19 mouse cellular contexts compared by ENCODE assay signal in genomic region chr15:60187002-60187715, GRCm38 (mm10).
DNase-seq lines count a peak whose midpoint lies in the region; ATAC-seq and TF ChIP-seq lines count a peak whose summit lies in the region.
"Had no signal": no experiment of that assay in that cellular context is flagged by ENCODE, and none has a peak within 500 bp of the region (broad histone marks: within the 10 kb centered on the region; RNA-seq: fewer than 3 reads in every experiment).

No protein-coding gene starts in this region.

- 38% methylated on average over 5 of the region's 5 CpGs for WGBS in lung, postnatal 0 days
- 54% methylated on average over 5 of the region's 5 CpGs for WGBS in stomach, embryonic 16.5 days
- 65% methylated on average over 5 of the region's 5 CpGs for WGBS in midbrain, embryonic 11.5 days
- 61% methylated on average over 5 of the region's 5 CpGs for WGBS in hindbrain, embryonic 11.5 days

- no peaks in the 10 kb centered on the region for H3K36me3 ChIP-seq in lung, postnatal 0 days (ENCODE audit: insufficient read depth, low read length)
- no peaks in the 10 kb centered on the region for H3K36me3 ChIP-seq in stomach, embryonic 16.5 days (ENCODE audit: control insufficient read depth, insufficient read depth, low read length)
- no peaks in the 10 kb centered on the region for H3K36me3 ChIP-seq in midbrain, embryonic 11.5 days (ENCODE audit: control insufficient read depth, insufficient read depth, low read length)
- H3K36me3 ChIP-seq in hindbrain, embryonic 11.5 days (ENCODE audit: control insufficient read depth, insufficient read depth, low read length) = no peaks in the 10 kb centered on the region
- H3K36me3 ChIP-seq: hindbrain, embryonic 15.5 days; limb, embryonic 12.5 days; liver, embryonic 13.5 days had no signal

- no peak for TF ChIP-seq CTCF in lung, postnatal 0 days (IDR thresholded peaks at IDR 0.05)

- no peak overlapping the region for H3K4me3 ChIP-seq in lung, postnatal 0 days (ENCODE audit: low read depth, low read length)
- no peak overlapping the region for H3K4me3 ChIP-seq in stomach, embryonic 16.5 days (replicated peaks; ENCODE audit: low read length)
- H3K4me3 ChIP-seq in midbrain, embryonic 11.5 days (ENCODE audit: low read depth, low read length) = no peak overlapping the region
- no peak overlapping the region for H3K4me3 ChIP-seq in hindbrain, embryonic 11.5 days (ENCODE audit: low read depth, low read length)
- H3K4me3 ChIP-seq: hindbrain, embryonic 15.5 days; limb, embryonic 12.5 days; liver, embryonic 13.5 days had no signal

- H3K9ac ChIP-seq in lung, postnatal 0 days (replicated peaks; ENCODE audit: low read depth) = no peak overlapping the region
- no peak overlapping the region for H3K9ac ChIP-seq in stomach, embryonic 16.5 days (ENCODE audit: low read length)
- H3K9ac ChIP-seq in midbrain, embryonic 11.5 days (ENCODE audit: low read length) = no peak overlapping the region
- H3K9ac ChIP-seq in hindbrain, embryonic 11.5 days (ENCODE audit: low read depth, low read length) = no peak overlapping the region
- H3K9ac ChIP-seq: hindbrain, embryonic 15.5 days; limb, embryonic 12.5 days; liver, embryonic 13.5 days had no signal

- ATAC-seq in lung, postnatal 0 days = peak; percentile 32; the same call in 1 of the 2 replicates
- no peak for ATAC-seq in stomach, embryonic 16.5 days (ENCODE audit: insufficient read depth, low FRiP score)
- ATAC-seq in midbrain, embryonic 11.5 days (ENCODE audit: low FRiP score) = no peak
- no peak for ATAC-seq in hindbrain, embryonic 11.5 days (ENCODE audit: low FRiP score)
- ATAC-seq: midbrain, embryonic 16.5 days; Patski had no signal

- no peak for TF ChIP-seq EP300 in lung, postnatal 0 days (IDR thresholded peaks at IDR 0.05)

- peak; percentile 1 to 12 for DNase-seq in kidney, postnatal 4 days
- no peak for DNase-seq in kidney, adult 9 months
- peak; percentile 9 for DNase-seq in thymus, postnatal 4 days
- DNase-seq in thymus, postnatal 0 days (ENCODE audit: low spot score) = no peak
- peak; percentile 13 for DNase-seq in lung, postnatal 0 days (ENCODE audit: low spot score)
- DNase-seq in midbrain, embryonic 11.5 days (ENCODE audit: low spot score, missing footprints) = no peak
- no peak for DNase-seq in hindbrain, embryonic 11.5 days (ENCODE audit: low spot score)
- DNase-seq: adrenal gland, postnatal 36 days; cerebellum, adult 8-10 months; gastrocnemius, postnatal 14 days; heart, postnatal 10 days; kidney, adult 11 months; kidney, postnatal 10 days; liver, embryonic 13.5 days had no signal

- H3K4me1 ChIP-seq in lung, postnatal 0 days (ENCODE audit: insufficient read depth, low read depth, low read length) = no peaks in the 10 kb centered on the region
- 0 out of 2 replicates have a peak, but pooled peaks cover 6% of the 10 kb centered on the region for H3K4me1 ChIP-seq in stomach, embryonic 16.5 days (ENCODE audit: control insufficient read depth, insufficient read depth, low read length)
- H3K4me1 ChIP-seq in midbrain, embryonic 11.5 days (ENCODE audit: control insufficient read depth, insufficient read depth, low read length) = no peaks in the 10 kb centered on the region
- no peaks in the 10 kb centered on the region for H3K4me1 ChIP-seq in hindbrain, embryonic 11.5 days (replicated peaks; ENCODE audit: control insufficient read depth, insufficient read depth, low read length)
- H3K4me1 ChIP-seq: hindbrain, embryonic 15.5 days; liver, embryonic 13.5 days had no signal

- H3K27ac ChIP-seq in lung, postnatal 0 days (ENCODE audit: low read length) = no peak overlapping the region
- peak overlapping the region; percentile 37; the same call in 1 of the 2 replicates for H3K27ac ChIP-seq in stomach, embryonic 16.5 days (ENCODE audit: low read length)
- no peak overlapping the region for H3K27ac ChIP-seq in midbrain, embryonic 11.5 days (ENCODE audit: low read depth, low read length)
- H3K27ac ChIP-seq in hindbrain, embryonic 11.5 days (ENCODE audit: low read depth, low read length) = no peak overlapping the region
- H3K27ac ChIP-seq: hindbrain, embryonic 15.5 days; limb, embryonic 12.5 days; liver, embryonic 13.5 days had no signal

- no peak overlapping the region for H3K4me2 ChIP-seq in lung, postnatal 0 days (replicated peaks; ENCODE audit: low read depth, low read length)
- 0 out of 2 replicates have a peak overlapping the region, but pooled peaks have one; percentile 9 for H3K4me2 ChIP-seq in stomach, embryonic 16.5 days (ENCODE audit: low read depth, low read length)
- no peak overlapping the region for H3K4me2 ChIP-seq in midbrain, embryonic 11.5 days
- no peak overlapping the region for H3K4me2 ChIP-seq in hindbrain, embryonic 11.5 days (replicated peaks; ENCODE audit: low read depth, low read length)
- H3K4me2 ChIP-seq: hindbrain, embryonic 15.5 days; limb, embryonic 12.5 days; liver, embryonic 13.5 days had no signal

- no peaks in the 10 kb centered on the region for H3K9me3 ChIP-seq in lung, postnatal 0 days (ENCODE audit: low read length)
- H3K9me3 ChIP-seq in stomach, embryonic 16.5 days (replicated peaks; ENCODE audit: control insufficient read depth, low read length) = no peaks in the 10 kb centered on the region
- H3K9me3 ChIP-seq in midbrain, embryonic 11.5 days (ENCODE audit: control insufficient read depth, low read length) = no peaks in the 10 kb centered on the region
- no peaks in the 10 kb centered on the region for H3K9me3 ChIP-seq in hindbrain, embryonic 11.5 days (ENCODE audit: control insufficient read depth, low read length)
- H3K9me3 ChIP-seq: hindbrain, embryonic 15.5 days; limb, embryonic 12.5 days; liver, embryonic 13.5 days had no signal

- H3K27me3 ChIP-seq in lung, postnatal 0 days (replicated peaks; ENCODE audit: insufficient read depth, low read length) = no peaks in the 10 kb centered on the region
- no peaks in the 10 kb centered on the region for H3K27me3 ChIP-seq in stomach, embryonic 16.5 days (ENCODE audit: control insufficient read depth, insufficient read depth, low read length)
- no peaks in the 10 kb centered on the region for H3K27me3 ChIP-seq in midbrain, embryonic 11.5 days (ENCODE audit: control insufficient read depth, insufficient read depth, low read length)
- no peaks in the 10 kb centered on the region for H3K27me3 ChIP-seq in hindbrain, embryonic 11.5 days (ENCODE audit: control insufficient read depth, insufficient read depth, low read length)
- H3K27me3 ChIP-seq: hindbrain, embryonic 15.5 days; limb, embryonic 12.5 days; liver, embryonic 13.5 days had no signal

Comparison
In these comparisons a context has a peak if more than half of its experiments do, and no peak if none do; other contexts are left out.
1. DNase-seq: peak in kidney, postnatal 4 days (2 of 2), thymus, postnatal 4 days (single experiment) and lung, postnatal 0 days (single experiment); none in kidney, adult 9 months (single experiment), thymus, postnatal 0 days (single experiment), midbrain, embryonic 11.5 days (single experiment) and hindbrain, embryonic 11.5 days (single experiment).